Mouse (Mus musculus): ENCODE measurements around the gene Ankmy1. TPM values are rescaled to one million over a fixed set of nuclear protein-coding genes. Genes with fewer than 3 reads are reported as not detected.

Ankmy1 gene
- polyA plus RNA-seq, 1 experiment from 2014 or later: 0.23 TPM

DNA sequence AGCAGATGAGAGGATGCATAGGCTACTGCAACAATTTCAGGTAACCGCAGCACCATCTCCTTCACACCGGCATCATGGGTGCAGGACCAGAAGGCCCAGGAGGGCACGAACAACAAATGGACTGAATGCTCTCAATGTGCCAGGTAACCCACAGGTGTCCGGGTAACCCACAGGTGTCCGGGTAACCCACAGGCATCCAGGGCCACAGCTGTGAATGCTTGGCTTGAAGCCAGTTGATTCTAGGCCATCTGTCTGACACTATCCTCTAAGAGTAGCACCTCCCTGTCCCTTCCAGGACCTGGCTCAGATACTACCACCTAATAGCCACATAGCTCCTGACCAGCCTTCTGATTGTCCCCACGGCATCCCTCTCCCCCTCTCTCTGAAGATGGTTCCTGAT is 20.7 kb downstream of the Ankmy1 start:
- Histone ChIP-seq H3K9me3 (no peaks in the 10 kb centered on the region), H3K4me3 (no peak overlapping the region), H3K4me2 (no peak overlapping the region), H3K27ac (no peak overlapping the region), H3K4me1 (replicated peaks) (no peaks in the 10 kb centered on the region), H3K36me3 (no peaks in the 10 kb centered on the region), H3K9ac (no peak overlapping the region), H3K27me3 (0 out of 2 replicates have a peak, but pooled peaks cover 3% of the 10 kb centered on the region)
- ATAC-seq (ENCODE audit: low FRiP score): no peak
- 93% methylated on average over 6 of the region's 6 CpGs for WGBS

DNA sequence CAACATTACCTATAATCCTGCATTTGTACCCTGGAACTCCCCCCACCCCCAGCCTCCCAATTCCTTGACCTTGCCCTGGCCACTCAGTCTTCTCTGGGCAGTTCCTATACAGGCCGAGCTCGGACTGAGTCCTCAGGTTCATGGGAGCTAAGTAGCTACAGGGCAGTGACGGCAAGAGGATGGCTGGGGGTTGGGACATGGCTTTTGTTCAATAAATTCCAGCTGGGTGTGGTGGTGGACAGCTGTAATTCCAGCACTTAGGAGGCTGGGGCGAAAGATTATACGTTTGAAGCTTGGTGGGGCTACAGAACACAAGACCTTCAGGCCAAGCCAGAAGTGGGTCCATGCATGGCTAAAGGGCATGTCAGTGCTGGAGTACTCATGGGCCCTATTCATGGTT is 22.6 kb downstream of the Ankmy1 start:
- Histone ChIP-seq H3K9ac (no peak overlapping the region), H3K4me3 (no peak overlapping the region), H3K4me2 (no peak overlapping the region), H3K27ac (no peak overlapping the region), H3K36me3 (no peaks in the 10 kb centered on the region), H3K9me3 (no peaks in the 10 kb centered on the region), H3K4me1 (replicated peaks) (no peaks in the 10 kb centered on the region), H3K27me3 (0 out of 2 replicates have a peak, but pooled peaks cover 3% of the 10 kb centered on the region)
- ATAC-seq (ENCODE audit: low FRiP score): no peak
- WGBS: 84% methylated on average over 5 of the region's 5 CpGs

DNA sequence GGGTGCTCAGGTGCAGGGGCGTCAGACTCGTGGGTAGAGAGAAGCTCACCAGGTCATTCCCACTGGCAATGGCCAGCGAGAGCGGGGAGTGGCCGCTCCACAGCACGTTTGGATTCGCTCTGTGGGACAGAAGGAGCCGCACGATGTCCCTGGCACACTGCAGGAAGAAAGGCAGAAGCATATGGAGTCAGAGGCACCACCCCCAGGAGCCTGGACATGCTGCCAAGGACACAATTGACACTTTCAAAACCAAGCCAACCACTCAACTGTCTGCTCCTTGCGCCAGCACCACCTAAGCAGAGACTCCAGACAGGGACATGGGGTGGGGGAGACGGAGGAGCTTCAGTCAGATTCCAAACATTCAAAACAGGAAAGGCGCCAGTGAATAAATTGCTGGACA is 23.4 kb downstream of the Ankmy1 start:
- Histone ChIP-seq H3K9me3 (no peaks in the 10 kb centered on the region), H3K4me3 (no peak overlapping the region), H3K27ac (no peak overlapping the region), H3K27me3 (0 out of 2 replicates have a peak, but pooled peaks cover 3% of the 10 kb centered on the region), H3K4me2 (no peak overlapping the region), H3K9ac (no peak overlapping the region), H3K4me1 (replicated peaks) (no peaks in the 10 kb centered on the region), H3K36me3 (no peaks in the 10 kb centered on the region)
- WGBS: 86% methylated on average over 12 of the region's 12 CpGs
- ATAC-seq (ENCODE audit: low FRiP score): no peak

DNA sequence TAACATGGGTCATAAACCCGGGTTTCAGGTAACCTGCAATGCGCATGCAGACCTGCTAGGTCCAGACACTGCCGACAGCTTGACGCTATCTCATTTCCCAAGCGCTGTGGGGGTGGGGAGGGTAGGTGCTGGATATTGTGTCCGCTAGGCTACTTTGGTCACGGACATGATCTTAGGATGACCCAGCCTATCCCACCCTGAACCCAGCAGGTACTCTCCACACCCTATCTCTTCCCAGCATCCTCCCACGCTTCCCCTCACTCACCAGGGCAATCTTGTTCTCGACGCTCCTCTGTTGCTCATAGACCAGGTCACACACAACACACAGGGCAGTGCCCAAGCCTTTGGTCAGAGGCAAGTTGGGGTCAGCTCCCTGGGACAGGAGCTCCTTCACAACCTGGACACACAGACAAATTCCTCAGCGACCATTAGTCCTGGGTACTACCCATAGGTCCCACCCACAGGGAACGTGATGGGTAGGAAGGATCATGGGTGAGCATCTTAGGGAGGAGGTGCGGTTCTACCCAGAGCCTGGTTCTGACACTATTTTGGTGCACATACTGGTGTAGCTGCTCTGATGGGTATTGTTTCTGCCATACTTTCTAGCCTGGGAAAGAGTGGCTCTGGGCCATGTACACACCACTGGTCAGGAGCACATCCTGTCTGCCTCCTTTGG is 24.5 kb downstream of the Ankmy1 start:
- Histone ChIP-seq H3K27me3 (no peaks in the 10 kb centered on the region), H3K36me3 (no peaks in the 10 kb centered on the region), H3K27ac (no peak overlapping the region), H3K9ac (no peak overlapping the region), H3K4me3 (no peak overlapping the region), H3K9me3 (no peaks in the 10 kb centered on the region), H3K4me2 (no peak overlapping the region), H3K4me1 (replicated peaks) (no peaks in the 10 kb centered on the region)
- WGBS: 88% methylated on average over 13 of the region's 13 CpGs
- no peak for ATAC-seq (ENCODE audit: low FRiP score)

DNA sequence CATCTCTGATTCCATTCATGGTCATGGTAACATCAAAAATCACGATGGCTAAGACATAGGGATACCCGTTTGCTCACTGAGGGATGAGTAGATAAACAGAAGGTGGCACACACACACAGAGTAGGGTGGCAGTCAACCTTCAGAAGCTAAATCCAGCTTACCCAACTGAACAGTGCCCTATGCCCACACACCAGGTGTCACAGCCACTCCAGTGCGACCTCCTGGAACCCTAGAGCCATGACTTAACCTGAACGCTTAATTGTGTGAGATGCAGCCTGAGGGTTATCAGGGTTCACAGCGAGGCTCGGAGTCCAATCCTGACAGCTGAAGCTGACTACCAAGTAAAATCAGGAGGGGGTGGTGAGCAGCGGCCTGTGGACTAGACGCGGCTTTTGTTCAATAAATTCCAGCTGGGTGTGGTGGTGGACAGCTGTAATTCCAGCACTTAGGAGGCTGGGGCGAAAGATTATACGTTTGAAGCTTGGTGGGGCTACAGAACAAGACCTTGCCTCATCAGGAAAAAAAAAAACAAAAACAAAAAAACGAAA is 25.2 kb downstream of the Ankmy1 start:
- no peak for ATAC-seq (ENCODE audit: low FRiP score)

DNA sequence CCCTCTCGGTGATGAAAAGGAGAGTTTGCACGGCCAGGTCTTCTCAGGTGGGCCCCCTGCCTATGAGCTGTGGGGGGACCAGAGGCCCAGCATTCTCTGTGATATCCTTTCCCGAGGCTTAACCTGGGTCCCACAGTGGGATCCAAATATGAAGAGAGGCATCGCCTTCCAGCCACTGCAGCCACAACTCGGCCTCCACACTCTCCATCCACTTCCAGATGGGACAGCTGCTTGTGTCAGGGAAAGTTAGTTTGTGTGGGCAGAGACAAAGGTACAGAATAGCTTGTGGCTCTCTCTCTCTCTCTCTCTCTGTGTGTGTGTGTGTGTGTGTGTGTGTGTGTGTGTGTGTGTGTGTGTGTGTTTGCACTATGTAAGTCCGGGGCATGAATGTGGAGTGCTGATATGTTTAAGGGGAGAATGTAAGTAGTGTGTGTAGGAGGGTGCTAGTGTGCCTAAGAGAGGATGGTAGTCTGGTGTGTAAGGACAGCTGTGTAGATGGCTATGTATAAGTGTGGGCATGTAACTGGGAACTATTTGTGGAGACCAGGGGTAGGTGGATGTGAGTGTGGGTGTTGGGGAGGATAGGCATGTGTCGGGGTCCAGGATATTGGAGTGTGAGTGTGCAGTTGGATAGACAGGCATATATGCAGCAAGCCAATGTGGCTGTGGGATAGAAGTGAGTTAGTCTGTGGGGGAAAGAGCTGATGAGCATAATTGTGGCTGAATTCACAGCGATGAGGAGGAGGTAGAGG is 27.2 kb downstream of the Ankmy1 start:
- 85% methylated on average over 8 of the region's 8 CpGs for WGBS
- no peak overlapping the region for H3K9ac ChIP-seq
- H3K9me3 ChIP-seq: no peaks in the 10 kb centered on the region
- H3K4me3 ChIP-seq: no peak overlapping the region
- H3K36me3 ChIP-seq: no peaks in the 10 kb centered on the region
- no peak overlapping the region for H3K4me2 ChIP-seq
- H3K27ac ChIP-seq: no peak overlapping the region
- H3K4me1 ChIP-seq (replicated peaks): no peaks in the 10 kb centered on the region
- ATAC-seq (ENCODE audit: low FRiP score): no peak
- no peaks in the 10 kb centered on the region for H3K27me3 ChIP-seq

More for the DNA sequence above, 25.2 kb downstream of the Ankmy1 start:
- Histone ChIP-seq H3K4me3 (no peak overlapping the region), H3K4me2 (no peak overlapping the region), H3K4me1 (replicated peaks) (no peaks in the 10 kb centered on the region), H3K9ac (no peak overlapping the region), H3K27ac (no peak overlapping the region), H3K27me3 (no peaks in the 10 kb centered on the region), H3K9me3 (no peaks in the 10 kb centered on the region), H3K36me3 (no peaks in the 10 kb centered on the region)
- WGBS: 69% methylated on average over 12 of the region's 12 CpGs

DNA sequence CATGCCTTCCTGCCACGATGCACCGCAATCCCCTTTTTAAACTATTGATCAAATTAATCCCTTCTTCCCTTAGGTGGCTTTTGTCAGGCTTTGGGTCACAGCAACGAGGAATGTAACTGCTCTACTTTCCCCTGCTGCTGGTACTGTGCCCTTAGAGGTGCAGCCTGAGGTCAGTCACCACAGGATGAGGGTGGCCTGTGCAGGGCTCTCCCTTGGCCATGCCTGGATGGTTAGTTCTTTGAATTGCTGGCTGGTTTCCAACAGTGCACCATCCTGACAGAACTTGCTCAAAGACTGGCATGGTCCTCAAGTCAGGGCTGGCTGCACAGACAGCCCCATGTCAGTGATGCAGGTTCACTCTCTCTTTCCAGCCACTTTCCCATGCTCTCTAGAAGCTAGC is 28.7 kb downstream of the Ankmy1 start:
- H3K4me2 ChIP-seq: no peak overlapping the region
- no peaks in the 10 kb centered on the region for H3K9me3 ChIP-seq
- WGBS: 88% methylated on average over 3 of the region's 3 CpGs
- ATAC-seq (ENCODE audit: low FRiP score): no peak
- no peaks in the 10 kb centered on the region for H3K27me3 ChIP-seq
- H3K27ac ChIP-seq: no peak overlapping the region
- no peak overlapping the region for H3K4me3 ChIP-seq
- H3K9ac ChIP-seq: no peak overlapping the region
- H3K36me3 ChIP-seq: no peaks in the 10 kb centered on the region
- H3K4me1 ChIP-seq (replicated peaks): no peaks in the 10 kb centered on the region

DNA sequence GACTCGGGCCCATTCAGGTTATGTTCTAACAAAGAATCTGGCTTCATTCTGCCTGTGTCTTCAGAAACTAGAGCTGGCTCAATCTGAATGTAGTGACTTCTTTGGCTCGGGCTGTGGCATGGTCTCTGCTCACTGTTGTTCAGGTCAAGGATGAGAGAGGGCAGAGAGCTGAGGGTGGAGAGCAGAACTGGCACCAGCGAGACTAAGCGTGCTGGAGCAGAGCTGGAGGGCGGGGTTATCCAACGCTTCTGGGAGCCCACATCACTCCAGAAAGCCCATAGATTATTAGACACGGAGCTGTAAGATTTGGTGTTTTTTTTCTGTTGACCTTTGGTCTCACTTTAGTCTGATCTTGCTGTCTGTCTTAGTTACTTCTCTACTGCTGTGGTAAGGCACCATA is 30.0 kb downstream of the Ankmy1 start:
- no peak overlapping the region for H3K9ac ChIP-seq
- no peaks in the 10 kb centered on the region for H3K36me3 ChIP-seq
- H3K9me3 ChIP-seq: no peaks in the 10 kb centered on the region
- no peaks in the 10 kb centered on the region for H3K27me3 ChIP-seq
- no peaks in the 10 kb centered on the region for H3K4me1 ChIP-seq (replicated peaks)
- H3K4me3 ChIP-seq: no peak overlapping the region
- H3K27ac ChIP-seq: no peak overlapping the region
- no peak for ATAC-seq (ENCODE audit: low FRiP score)
- H3K4me2 ChIP-seq: no peak overlapping the region
- WGBS: 86% methylated on average over 7 of the region's 7 CpGs

DNA sequence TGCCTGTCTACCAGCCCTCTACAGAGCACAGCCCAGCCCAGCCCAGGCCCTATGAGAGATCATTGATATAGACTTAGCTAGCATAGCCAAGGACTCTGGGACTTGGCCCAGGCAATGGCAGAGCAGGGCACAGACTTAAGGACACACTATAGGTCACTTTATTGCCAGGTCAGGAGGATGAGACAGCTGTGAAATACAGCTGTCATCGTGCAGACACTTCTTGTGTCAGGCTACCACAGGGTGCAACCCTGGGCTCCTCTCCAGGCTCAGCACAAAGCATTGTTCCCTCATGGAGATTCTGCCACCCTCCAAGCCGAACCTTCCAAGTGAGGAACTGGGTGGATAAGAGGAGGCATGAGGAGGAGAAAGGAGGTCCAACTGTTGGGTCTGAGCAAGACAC is 32.7 kb downstream of the Ankmy1 start:
- no peak overlapping the region for H3K27ac ChIP-seq
- no peaks in the 10 kb centered on the region for H3K36me3 ChIP-seq
- no peaks in the 10 kb centered on the region for H3K9me3 ChIP-seq
- H3K4me2 ChIP-seq: no peak overlapping the region
- 89% methylated on average over 2 of the region's 2 CpGs for WGBS
- no peak overlapping the region for H3K4me3 ChIP-seq
- H3K4me1 ChIP-seq (replicated peaks): peaks cover 7% of the 10 kb centered on the region
- H3K9ac ChIP-seq: no peak overlapping the region
- ATAC-seq (ENCODE audit: low FRiP score): no peak
- no peaks in the 10 kb centered on the region for H3K27me3 ChIP-seq

DNA sequence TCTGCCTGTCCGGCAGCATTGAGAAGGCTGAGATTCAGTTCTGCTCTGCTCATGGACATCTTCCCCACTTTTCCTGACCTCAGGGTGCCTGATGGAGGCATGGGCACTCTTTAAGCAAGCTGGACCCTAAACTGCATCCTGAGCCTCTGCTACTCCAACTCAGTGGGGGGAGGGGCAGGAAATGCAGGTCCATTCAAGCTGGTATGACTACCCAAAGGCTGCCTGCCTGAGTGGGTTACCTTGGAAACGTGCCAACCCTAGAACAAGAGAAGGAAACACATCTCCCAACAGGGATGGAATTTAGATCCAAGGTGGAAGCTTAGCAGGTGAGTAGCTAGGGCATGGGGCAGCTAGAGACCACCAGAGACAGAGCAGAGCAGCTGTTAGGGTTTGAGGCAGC is 36.5 kb downstream of the Ankmy1 start:
- Histone ChIP-seq H3K36me3 (no peaks in the 10 kb centered on the region), H3K4me3 (no peak overlapping the region), H3K27ac (no peak overlapping the region), H3K9me3 (no peaks in the 10 kb centered on the region), H3K27me3 (no peaks in the 10 kb centered on the region), H3K9ac (no peak overlapping the region), H3K4me1 (replicated peaks) (peaks cover 7% of the 10 kb centered on the region), H3K4me2 (no peak overlapping the region)
- no peak for ATAC-seq (ENCODE audit: low FRiP score)
- 67% methylated on average over 2 of the region's 2 CpGs for WGBS

DNA sequence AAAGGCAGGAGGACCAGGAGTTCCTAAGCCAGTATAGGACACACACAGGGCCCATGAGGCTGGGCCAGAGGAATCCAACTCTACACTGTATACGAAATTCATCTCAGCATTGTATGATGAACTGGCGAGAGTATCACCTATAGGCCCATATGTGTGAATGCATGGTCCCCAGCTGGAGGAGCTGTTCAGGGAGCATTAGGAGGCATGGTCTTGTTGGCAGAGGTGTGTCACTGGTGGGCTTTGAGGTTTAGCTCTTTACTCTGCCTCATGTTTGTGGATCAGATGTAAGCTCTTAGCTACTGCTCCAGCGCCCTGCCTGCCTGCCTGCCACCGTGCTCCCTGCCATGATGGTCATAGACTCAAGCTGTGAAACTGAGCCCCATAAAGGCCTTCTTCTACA is 39.4 kb downstream of the Ankmy1 start:
- WGBS: 91% methylated on average over 4 of the region's 4 CpGs

DNA sequence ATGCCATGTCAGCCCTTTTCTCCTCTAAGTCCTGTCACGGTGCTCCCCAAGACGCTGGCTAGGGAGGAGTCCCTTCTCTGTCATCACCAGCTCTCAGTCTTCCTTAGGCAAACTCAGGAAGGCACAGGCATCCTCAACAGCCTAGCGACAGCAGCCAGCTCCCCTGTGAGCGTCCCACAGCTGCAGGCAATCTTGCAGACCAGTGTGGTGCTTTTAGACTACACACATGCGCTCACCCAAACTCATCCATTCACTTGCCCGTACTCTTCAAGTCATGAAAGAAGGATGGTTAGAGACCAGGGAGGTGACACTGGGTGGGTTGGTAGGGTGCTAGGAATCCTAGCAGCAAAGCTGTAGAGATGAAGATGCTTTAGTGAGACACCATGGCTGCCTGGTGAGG is 41.2 kb downstream of the Ankmy1 start:
- ATAC-seq (ENCODE audit: low FRiP score): no peak
- Histone ChIP-seq H3K4me1 (replicated peaks) (peaks cover 7% of the 10 kb centered on the region), H3K4me2 (no peak overlapping the region), H3K9me3 (no peaks in the 10 kb centered on the region), H3K4me3 (no peak overlapping the region), H3K36me3 (peaks cover 39% of the 10 kb centered on the region), H3K27me3 (no peaks in the 10 kb centered on the region), H3K9ac (no peak overlapping the region), H3K27ac (peak overlapping the region; percentile 55)
- 81% methylated on average over 6 of the region's 6 CpGs for WGBS

More for the DNA sequence above, 39.4 kb downstream of the Ankmy1 start:
- H3K27ac ChIP-seq: no peak overlapping the region
- H3K9ac ChIP-seq: no peak overlapping the region
- no peak overlapping the region for H3K4me2 ChIP-seq
- H3K9me3 ChIP-seq: no peaks in the 10 kb centered on the region
- H3K4me3 ChIP-seq: no peak overlapping the region
- peaks cover 21% of the 10 kb centered on the region for H3K36me3 ChIP-seq
- peaks cover 7% of the 10 kb centered on the region for H3K4me1 ChIP-seq (replicated peaks)
- no peaks in the 10 kb centered on the region for H3K27me3 ChIP-seq
- no peak for ATAC-seq (ENCODE audit: low FRiP score)

Measured in hindbrain, embryonic 13.5 days (tissue).